Mouse (Mus musculus) ES-E14 (cell line): ENCODE measurements around the gene Vmn2r11.
A peak's percentile ranks its signal among the peaks of the same experiment; 100 is the strongest.
"Not testable (repeated sequence)": the region's sequence is repeated elsewhere in the genome, so short reads cannot be mapped to it uniquely, and the experiment has no call there.

Experiments used
- CHD2 ChIP-seq: IDR thresholded peaks from 2 replicates; pipeline ENCODE4 v1.6.1; 2014; ENCODE audit warnings: mild to moderate bottlenecking, low read depth, low read length, inconsistent platforms
- HCFC1 ChIP-seq: IDR thresholded peaks from 2 replicates; pipeline ENCODE4 v1.6.1; 2012; ENCODE audit warnings: low read length, inconsistent platforms, borderline replicate concordance; ENCODE audit not compliant: insufficient read depth
- ZC3H11A ChIP-seq: IDR thresholded peaks from 2 replicates; pipeline ENCODE4 v1.6.1; 2012; ENCODE audit warnings: low read depth, mild to moderate bottlenecking, inconsistent platforms, low read length, borderline replicate concordance

DNA sequence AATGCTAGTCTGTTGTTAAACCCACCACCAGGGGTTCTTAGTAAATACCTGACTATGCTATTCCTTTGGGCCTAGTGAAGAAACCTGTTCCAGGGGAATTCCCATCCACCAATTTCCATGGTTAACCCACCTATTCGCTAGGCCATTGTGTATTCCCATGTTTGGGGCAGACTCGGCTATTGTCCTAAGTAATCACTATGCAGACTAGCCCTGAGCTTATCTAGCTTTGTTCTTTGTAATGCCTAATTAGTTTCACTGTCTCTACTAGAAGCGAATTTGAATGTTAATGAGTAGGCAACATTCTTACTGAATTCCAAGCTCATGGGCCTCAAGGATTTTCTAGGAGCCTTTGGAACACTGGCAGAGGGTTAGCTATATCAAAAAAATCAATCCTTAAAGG lies 37.1 kb upstream of the Vmn2r11 start:
- not testable (repeated sequence) for TF ChIP-seq ZC3H11A, HCFC1
- TF ChIP-seq CHD2: peak; percentile 46; the same call in 1 of the 2 replicates
